12 mouse cellular contexts compared by ENCODE assay signal in the genomic region with DNA sequence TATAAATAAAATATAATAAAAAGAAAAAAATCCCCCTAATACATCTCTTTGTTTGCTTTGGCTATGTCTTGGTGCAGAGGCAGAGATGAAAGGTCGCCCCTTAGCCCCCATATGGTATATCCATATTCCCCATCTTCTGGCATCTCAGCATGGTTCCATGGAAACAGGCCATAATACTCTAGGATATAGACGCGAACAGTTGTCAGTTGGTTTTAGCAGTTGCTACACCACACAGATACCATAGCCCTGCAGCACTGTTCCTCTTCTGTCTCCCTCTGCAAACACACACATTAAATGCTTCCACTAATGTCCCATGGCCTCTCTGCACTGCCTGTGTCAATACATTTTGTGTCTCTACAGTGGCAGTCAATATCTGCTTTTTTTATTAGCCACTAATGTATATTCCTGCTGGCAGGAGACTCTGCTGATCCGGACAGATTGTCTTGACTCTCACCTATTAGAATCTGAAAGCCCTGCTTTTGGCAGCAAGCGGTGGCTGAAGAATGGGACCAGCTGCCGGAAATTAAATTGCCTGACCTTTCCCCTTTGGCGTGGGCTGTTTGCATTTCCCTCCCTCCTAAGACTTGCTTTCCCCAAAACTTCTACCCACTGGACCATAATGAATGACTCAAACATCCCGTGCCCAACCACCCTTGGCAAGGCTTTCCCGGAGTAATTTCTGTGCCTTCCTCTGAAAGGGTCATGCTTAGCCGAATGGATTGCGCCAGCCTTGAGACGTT. TPM values are rescaled to one million over a fixed set of nuclear protein-coding genes. Genes with fewer than 3 reads are reported as not detected.
DNase-seq lines count a peak whose midpoint lies in the region; ATAC-seq lines count a peak whose summit lies in the region.
"Had no signal": no experiment of that assay in that cellular context is flagged by ENCODE, and none has a peak within 500 bp of the region (broad histone marks: within the 10 kb centered on the region; RNA-seq: fewer than 3 reads in every experiment).

No protein-coding gene starts in this region.

- H3K27ac ChIP-seq in hindbrain, embryonic 15.5 days (replicated peaks), result peak overlapping the region; percentile 77
- H3K27ac ChIP-seq in midbrain, embryonic 11.5 days (ENCODE audit: low read depth, low read length), result peak overlapping the region; percentile 60
- H3K27ac ChIP-seq: liver, embryonic 15.5 days had no signal

- no peaks in the 10 kb centered on the region for H3K9me3 ChIP-seq in hindbrain, embryonic 15.5 days
- no peaks in the 10 kb centered on the region for H3K9me3 ChIP-seq in midbrain, embryonic 11.5 days (ENCODE audit: control insufficient read depth, low read length)
- H3K9me3 ChIP-seq: liver, embryonic 15.5 days had no signal

- no peak overlapping the region for H3K4me3 ChIP-seq in hindbrain, embryonic 15.5 days
- no peak overlapping the region for H3K4me3 ChIP-seq in midbrain, embryonic 11.5 days (ENCODE audit: low read depth, low read length)
- H3K4me3 ChIP-seq: liver, embryonic 15.5 days had no signal

- WGBS in hindbrain, embryonic 15.5 days, result 23% methylated on average over 12 of the region's 12 CpGs
- WGBS in midbrain, embryonic 11.5 days, result 40% methylated on average over 12 of the region's 12 CpGs

- DNase-seq in brain, adult 2 months (ENCODE audit: low read depth, low spot score), result peak; percentile 74
- DNase-seq in cerebellum, postnatal 14 days, result peak; percentile 39 to 43
- DNase-seq in midbrain, embryonic 11.5 days (ENCODE audit: low spot score, missing footprints), result no peak
- no peak for DNase-seq in right cerebral cortex, postnatal 10 days (ENCODE audit: low spot score in 2 of 2)
- no peak for DNase-seq in right cerebral cortex, postnatal 25 days
- no peak for DNase-seq in heart, postnatal 14 days
- DNase-seq in adrenal gland, adult (ENCODE audit: inconsistent age in 2 of 2, low spot score in 1 of 2), result no peak
- DNase-seq: heart, adult 11 months; thymus, postnatal 36 days had no signal

- no peak overlapping the region for H3K4me2 ChIP-seq in hindbrain, embryonic 15.5 days
- no peak overlapping the region for H3K4me2 ChIP-seq in midbrain, embryonic 11.5 days
- H3K4me2 ChIP-seq: liver, embryonic 15.5 days had no signal

- intact Hi-C loops in heart, postnatal 14 days (cut with DNase I), result no loop called here

- H3K9ac ChIP-seq in hindbrain, embryonic 15.5 days, result no peak overlapping the region
- H3K9ac ChIP-seq in midbrain, embryonic 11.5 days (ENCODE audit: low read length), result no peak overlapping the region
- H3K9ac ChIP-seq: liver, embryonic 15.5 days had no signal

- no peaks in the 10 kb centered on the region for H3K36me3 ChIP-seq in hindbrain, embryonic 15.5 days
- H3K36me3 ChIP-seq in midbrain, embryonic 11.5 days (ENCODE audit: control insufficient read depth, insufficient read depth, low read length), result no peaks in the 10 kb centered on the region
- H3K36me3 ChIP-seq: liver, embryonic 15.5 days had no signal

- ATAC-seq in hindbrain, embryonic 15.5 days (ENCODE audit: low FRiP score, low read depth), result 0 out of 2 replicates have a peak, but pooled peaks have one; percentile 17
- peak; percentile 57 for ATAC-seq in midbrain, embryonic 11.5 days (ENCODE audit: low FRiP score)
- ATAC-seq: Patski had no signal

- H3K4me1 ChIP-seq in hindbrain, embryonic 15.5 days (replicated peaks), result peaks cover 24% of the 10 kb centered on the region
- peaks cover 25% of the 10 kb centered on the region for H3K4me1 ChIP-seq in midbrain, embryonic 11.5 days (ENCODE audit: control insufficient read depth, insufficient read depth, low read length)
- H3K4me1 ChIP-seq: liver, embryonic 15.5 days had no signal

- H3K27me3 ChIP-seq in hindbrain, embryonic 15.5 days, result no peaks in the 10 kb centered on the region
- H3K27me3 ChIP-seq in midbrain, embryonic 11.5 days (ENCODE audit: control insufficient read depth, insufficient read depth, low read length), result no peaks in the 10 kb centered on the region
- H3K27me3 ChIP-seq: liver, embryonic 15.5 days; Patski had no signal

RNA-seq across cellular contexts. Expression of a gene that starts 39.1 kb away (rescaled TPM):
- 1.7 and 2.0 TPM in 2 replicates for polyA plus RNA-seq in hindbrain, embryonic 15.5 days (2015; fragmentation: Nextera tagmentation; extraction: Ambion mirVana)
- polyA plus RNA-seq in midbrain, embryonic 11.5 days (2014; fragmentation: Nextera tagmentation; extraction: Ambion mirVana), result 0.15 and 0.28 TPM in 2 replicates
- not detected for total RNA-seq in heart, postnatal 14 days (2021)
- polyA plus RNA-seq: liver, embryonic 15.5 days had no signal

Comparison
In these comparisons a context has a peak if more than half of its experiments do, and no peak if none do; other contexts are left out.
1. DNase-seq: peak in brain, adult 2 months (single experiment) and cerebellum, postnatal 14 days (2 of 2); none in midbrain, embryonic 11.5 days (single experiment), right cerebral cortex, postnatal 10 days (0 of 2), right cerebral cortex, postnatal 25 days (single experiment), heart, postnatal 14 days (0 of 2) and adrenal gland, adult (0 of 2).